Mouse (Mus musculus): ENCODE results near the gene Sez6l2. TPM values are rescaled to one million over a fixed set of nuclear protein-coding genes. Genes with fewer than 3 reads are reported as not detected.
A peak's percentile ranks its signal among the peaks of the same experiment; 100 is the strongest.

Sez6l2 gene
- polyA plus RNA-seq, 1 experiment = 2.6 TPM

DNA sequence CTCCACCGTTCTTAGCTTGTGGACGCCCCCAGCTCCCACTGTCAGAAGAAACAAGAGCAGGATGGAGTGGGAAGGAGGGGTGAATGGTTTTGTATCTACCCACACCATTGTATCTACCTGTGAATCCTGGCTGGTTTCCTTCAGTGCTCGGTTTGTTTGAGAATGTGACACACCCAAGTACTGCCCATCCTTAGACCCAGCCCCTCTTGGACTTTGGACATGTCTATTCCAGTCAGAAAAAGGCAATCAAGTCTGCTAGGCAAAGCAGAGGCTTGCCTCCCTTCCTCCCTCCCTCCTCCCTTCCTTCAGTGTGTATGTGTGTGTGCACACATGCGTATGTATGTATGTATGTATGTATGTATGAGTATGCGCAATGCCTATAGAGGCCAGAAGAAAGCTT is 53.3 kb downstream of the Sez6l2 start:
- peaks cover 22% of the 10 kb centered on the region for H3K4me1 ChIP-seq (ENCODE audit: control insufficient read depth, insufficient read depth, low read length)
- no peak overlapping the region for H3K4me3 ChIP-seq (ENCODE audit: insufficient read depth, low read length)
- no peak overlapping the region for H3K27ac ChIP-seq (ENCODE audit: insufficient read depth, low read depth, low read length)
- TF ChIP-seq CTCF (IDR thresholded peaks at IDR 0.05; ENCODE audit: low read depth, low read length) (no peak), POLR2A (IDR thresholded peaks at IDR 0.05; ENCODE audit: borderline replicate concordance, low read depth, low read length) (no peak)

DNA sequence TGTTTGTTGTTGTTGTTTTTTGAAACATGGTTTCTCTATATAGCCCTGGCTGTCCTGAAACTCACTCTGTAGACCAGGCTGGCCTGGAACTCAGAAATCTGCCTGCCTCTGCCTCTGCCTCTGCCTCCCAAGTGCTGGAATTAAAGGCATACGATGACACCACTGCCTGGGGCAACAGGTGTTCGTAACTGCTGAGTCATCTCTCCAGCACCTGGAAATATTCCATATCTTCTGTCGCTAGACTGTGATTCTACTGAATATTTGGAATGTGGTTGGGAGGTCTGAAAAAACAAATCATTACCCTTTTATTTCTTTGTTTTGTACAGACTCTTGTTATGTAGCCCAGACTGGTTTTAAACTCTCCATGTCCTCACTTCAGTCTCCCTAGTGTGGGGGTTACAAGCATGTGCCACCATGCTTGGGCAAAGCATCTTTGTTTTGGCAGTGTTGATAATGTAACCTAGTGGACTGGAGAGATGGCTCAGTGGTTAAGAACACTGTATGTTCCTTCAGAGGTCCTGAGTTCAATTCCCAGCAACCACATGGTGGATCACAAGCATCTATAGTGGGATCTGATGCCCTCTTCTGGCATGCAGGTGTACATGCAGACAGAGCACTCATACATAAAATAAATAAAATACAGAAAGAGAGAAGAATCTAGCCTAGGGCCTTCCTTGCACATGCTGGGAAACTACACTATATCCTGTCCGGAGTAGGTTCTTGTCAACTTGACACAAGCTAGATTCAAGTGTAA is 53.9 kb downstream of the Sez6l2 start:
- Histone ChIP-seq H3K4me1 (ENCODE audit: control insufficient read depth, insufficient read depth, low read length) (peaks cover 26% of the 10 kb centered on the region), H3K4me3 (ENCODE audit: insufficient read depth, low read length) (no peak overlapping the region), H3K27ac (ENCODE audit: insufficient read depth, low read depth, low read length) (no peak overlapping the region)
- TF ChIP-seq POLR2A (IDR thresholded peaks at IDR 0.05; ENCODE audit: borderline replicate concordance, low read depth, low read length) (no peak), CTCF (IDR thresholded peaks at IDR 0.05; ENCODE audit: low read depth, low read length) (no peak)

DNA sequence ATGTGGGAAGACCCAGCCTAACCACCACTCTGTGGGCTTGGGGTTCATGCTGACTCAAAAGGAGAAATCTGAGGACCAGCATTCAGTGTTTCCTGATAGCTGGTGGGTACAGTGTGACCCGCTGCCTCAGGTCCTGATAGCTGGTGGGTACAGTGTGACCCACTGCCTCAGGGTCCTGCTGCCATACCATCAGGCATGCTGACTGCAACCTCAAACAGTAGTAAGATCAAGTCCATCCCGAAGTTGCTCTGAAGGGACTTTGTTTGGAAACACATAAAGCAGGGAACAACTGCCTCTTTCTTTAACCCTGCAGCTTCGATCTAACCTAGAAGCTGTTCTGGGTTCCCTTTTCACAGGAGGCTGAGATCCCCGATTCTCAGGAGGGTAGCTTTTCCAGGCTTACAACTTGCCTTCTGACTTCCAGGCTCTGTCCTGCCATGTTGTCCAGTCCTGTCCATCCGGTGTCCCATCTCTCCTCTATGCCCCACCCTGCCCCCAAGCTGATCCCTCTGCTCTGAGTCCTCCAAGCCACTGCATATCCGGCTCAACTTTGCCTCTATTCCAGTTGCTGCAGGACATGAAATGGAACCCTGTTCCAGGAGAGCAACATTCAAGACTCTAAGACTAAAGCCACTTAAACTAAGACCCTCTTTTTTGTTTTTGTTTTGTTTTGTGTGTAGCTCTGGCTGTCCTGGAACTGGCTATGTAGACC is 57.1 kb downstream of the Sez6l2 start:
- peaks cover 57% of the 10 kb centered on the region for H3K4me1 ChIP-seq (ENCODE audit: control insufficient read depth, insufficient read depth, low read length)
- TF ChIP-seq CTCF (IDR thresholded peaks at IDR 0.05; ENCODE audit: low read depth, low read length) (no peak), POLR2A (IDR thresholded peaks at IDR 0.05; ENCODE audit: borderline replicate concordance, low read depth, low read length) (no peak)
- H3K4me3 ChIP-seq (ENCODE audit: insufficient read depth, low read length) = no peak overlapping the region
- peak overlapping the region; percentile 91 for H3K27ac ChIP-seq (ENCODE audit: insufficient read depth, low read depth, low read length)

DNA sequence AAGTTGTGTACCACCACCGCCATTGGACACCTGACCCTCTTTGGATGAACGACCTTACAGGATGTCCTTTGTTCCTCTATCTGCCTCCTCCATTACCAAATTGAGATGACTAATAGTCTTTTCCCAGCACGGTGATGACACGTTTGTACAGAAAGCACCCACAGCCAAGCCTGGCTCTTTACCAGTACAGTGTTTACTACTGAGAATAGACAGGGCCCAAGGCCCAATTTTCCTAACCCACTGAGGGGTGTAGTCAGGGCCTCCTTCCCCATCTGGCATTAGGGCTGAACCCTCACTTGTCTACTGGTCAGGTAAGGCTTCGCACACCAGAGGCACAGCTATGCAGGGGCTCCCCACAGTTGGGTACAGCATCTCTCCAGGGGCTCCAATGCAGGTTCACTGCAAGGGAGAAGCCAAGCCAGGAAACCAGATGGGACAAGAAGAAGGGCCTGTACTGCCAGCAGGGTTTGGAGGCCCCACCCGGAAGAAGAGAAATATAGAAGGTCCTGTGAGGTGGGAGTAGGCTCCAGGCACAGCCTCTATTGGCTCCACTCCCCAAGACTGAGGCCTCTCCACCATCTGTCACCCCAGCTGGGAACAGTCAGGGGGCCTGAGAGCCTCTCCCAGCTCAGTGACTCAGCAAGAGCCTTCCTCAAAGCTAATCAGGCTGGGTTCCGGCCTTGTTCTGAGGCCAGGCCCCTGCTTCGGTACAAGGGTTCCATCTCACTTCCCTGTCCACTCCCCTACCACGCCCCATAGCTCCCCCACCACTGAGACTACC is 58.1 kb downstream of the Sez6l2 start:
- TF ChIP-seq POLR2A (IDR thresholded peaks at IDR 0.05; ENCODE audit: borderline replicate concordance, low read depth, low read length) = no peak
- no peak for TF ChIP-seq CTCF (IDR thresholded peaks at IDR 0.05; ENCODE audit: low read depth, low read length)
- peaks cover 59% of the 10 kb centered on the region for H3K4me1 ChIP-seq (ENCODE audit: control insufficient read depth, insufficient read depth, low read length)
- peak overlapping the region; percentile 18; the same call in 1 of the 2 replicates for H3K4me3 ChIP-seq (ENCODE audit: insufficient read depth, low read length)
- H3K27ac ChIP-seq (ENCODE audit: insufficient read depth, low read depth, low read length) = peak overlapping the region; percentile 91

DNA sequence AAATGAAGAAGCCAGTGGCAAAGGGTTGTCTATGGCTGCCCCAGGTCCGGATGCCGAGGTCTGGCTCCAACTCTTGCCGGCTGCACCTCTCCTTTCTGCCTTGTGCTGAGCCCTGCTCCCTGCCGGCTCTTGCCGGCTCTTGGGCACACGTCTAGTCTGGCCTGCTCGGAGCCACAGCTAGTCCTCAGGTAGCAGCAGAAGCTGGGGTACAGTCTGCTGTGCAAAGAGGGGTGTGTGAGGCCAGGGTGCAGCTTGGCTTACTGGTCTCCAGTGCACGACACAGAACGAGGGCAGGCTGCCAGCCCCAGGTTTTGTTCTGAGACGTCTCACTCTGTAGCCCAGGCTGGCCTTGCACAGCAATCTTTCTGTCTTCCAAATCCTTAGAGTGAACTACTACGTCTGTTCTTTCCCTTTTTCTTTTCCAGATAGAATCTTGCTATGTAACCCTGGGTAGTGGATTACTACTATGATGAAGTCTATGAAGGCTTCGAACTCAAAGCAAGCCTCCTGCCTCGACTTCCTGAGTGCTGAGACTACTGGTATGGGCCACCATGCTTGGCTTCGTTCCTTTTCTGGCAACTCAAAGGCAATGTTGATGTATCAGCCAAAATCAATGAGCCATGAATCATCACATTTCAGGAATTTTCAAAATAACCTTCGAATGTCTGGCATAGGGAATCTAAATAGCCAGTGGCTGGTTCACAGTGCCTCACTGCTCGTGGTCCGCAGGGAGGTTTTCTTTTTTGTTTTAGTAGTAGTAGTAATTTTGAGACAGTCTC is 59.1 kb downstream of the Sez6l2 start:
- Histone ChIP-seq H3K27ac (ENCODE audit: insufficient read depth, low read depth, low read length) (peak overlapping the region; percentile 91), H3K4me1 (ENCODE audit: control insufficient read depth, insufficient read depth, low read length) (peaks cover 60% of the 10 kb centered on the region), H3K4me3 (ENCODE audit: insufficient read depth, low read length) (no peak overlapping the region)
- TF ChIP-seq POLR2A (IDR thresholded peaks at IDR 0.05; ENCODE audit: borderline replicate concordance, low read depth, low read length) (no peak), CTCF (IDR thresholded peaks at IDR 0.05; ENCODE audit: low read depth, low read length) (no peak)

DNA sequence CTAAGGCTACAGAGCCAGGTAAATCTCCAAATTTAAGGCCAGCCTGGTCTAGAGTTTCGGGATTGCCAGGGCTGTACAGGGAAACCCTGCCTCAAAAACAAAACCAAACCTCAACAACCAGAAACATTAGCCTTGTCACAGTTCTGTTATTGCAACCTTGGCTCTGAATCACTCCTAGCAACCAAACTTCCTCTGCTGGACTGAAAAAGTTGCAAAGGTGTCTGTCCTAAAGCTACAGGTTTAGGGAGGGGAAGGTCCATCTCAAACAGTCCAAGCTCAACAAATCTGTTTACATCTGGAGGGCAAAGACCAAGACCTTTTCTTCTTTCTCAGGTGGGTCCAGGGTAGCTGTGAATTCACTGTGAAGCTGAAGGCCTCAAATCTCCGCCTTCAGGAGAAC is 60.7 kb downstream of the Sez6l2 start:
- H3K4me1 ChIP-seq (ENCODE audit: control insufficient read depth, insufficient read depth, low read length) = peaks cover 69% of the 10 kb centered on the region
- peak overlapping the region; percentile 13; the same call in 1 of the 2 replicates for H3K27ac ChIP-seq (ENCODE audit: insufficient read depth, low read depth, low read length)
- TF ChIP-seq CTCF (IDR thresholded peaks at IDR 0.05; ENCODE audit: low read depth, low read length) (no peak), POLR2A (IDR thresholded peaks at IDR 0.05; ENCODE audit: borderline replicate concordance, low read depth, low read length) (no peak)

DNA sequence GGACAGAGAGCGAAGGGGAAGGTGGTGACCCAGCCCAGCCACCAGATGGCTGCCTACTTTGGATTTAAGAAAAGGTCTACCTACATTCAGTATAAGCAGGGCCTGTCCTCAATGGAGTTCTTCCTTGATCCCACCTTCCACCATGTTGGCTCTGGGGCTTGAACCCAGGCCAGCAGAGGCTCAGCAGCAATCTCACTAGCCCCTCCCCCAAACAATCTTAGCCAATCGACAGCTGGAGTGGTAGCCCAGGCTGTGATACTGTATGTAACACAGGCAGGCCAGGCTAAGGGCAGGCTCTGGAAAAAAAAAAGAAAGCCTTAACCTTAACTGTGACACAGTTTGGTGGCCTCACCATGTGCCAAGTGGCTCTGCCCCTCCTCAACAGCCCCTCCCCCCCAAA is 61.4 kb downstream of the Sez6l2 start:
- Histone ChIP-seq H3K4me1 (ENCODE audit: control insufficient read depth, insufficient read depth, low read length) (peaks cover 69% of the 10 kb centered on the region), H3K4me3 (ENCODE audit: insufficient read depth, low read length) (no peak overlapping the region), H3K27ac (ENCODE audit: insufficient read depth, low read depth, low read length) (no peak overlapping the region)
- TF ChIP-seq POLR2A (IDR thresholded peaks at IDR 0.05; ENCODE audit: borderline replicate concordance, low read depth, low read length) (no peak), CTCF (IDR thresholded peaks at IDR 0.05; ENCODE audit: low read depth, low read length) (peak; percentile 13; the same call in 1 of the 2 replicates)

More for the DNA sequence above, 60.7 kb downstream of the Sez6l2 start:
- H3K4me3 ChIP-seq (ENCODE audit: insufficient read depth, low read length) = no peak overlapping the region

DNA sequence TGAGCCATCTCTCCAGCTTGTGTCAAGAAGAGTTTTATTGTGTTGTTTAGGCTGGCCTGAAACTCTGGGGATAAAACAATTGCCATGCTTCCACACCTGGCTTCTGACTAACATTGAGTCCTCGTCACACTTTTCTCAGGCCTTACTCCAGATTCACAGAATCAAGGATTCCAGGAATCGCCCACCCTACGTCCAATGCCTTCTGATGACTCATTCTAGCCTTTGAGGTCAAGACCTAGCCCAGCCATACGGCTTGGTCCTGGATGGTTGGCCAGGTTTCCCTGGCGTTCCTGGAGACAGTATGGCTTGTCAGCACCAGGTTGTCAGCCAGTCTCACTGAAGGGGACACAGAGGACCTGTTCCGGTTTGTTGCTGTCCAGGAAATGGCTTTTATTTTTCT is 62.0 kb downstream of the Sez6l2 start:
- Histone ChIP-seq H3K27ac (ENCODE audit: insufficient read depth, low read depth, low read length) (no peak overlapping the region), H3K4me1 (ENCODE audit: control insufficient read depth, insufficient read depth, low read length) (peaks cover 67% of the 10 kb centered on the region), H3K4me3 (ENCODE audit: insufficient read depth, low read length) (no peak overlapping the region)
- TF ChIP-seq POLR2A (IDR thresholded peaks at IDR 0.05; ENCODE audit: borderline replicate concordance, low read depth, low read length) (no peak), CTCF (IDR thresholded peaks at IDR 0.05; ENCODE audit: low read depth, low read length) (no peak)

DNA sequence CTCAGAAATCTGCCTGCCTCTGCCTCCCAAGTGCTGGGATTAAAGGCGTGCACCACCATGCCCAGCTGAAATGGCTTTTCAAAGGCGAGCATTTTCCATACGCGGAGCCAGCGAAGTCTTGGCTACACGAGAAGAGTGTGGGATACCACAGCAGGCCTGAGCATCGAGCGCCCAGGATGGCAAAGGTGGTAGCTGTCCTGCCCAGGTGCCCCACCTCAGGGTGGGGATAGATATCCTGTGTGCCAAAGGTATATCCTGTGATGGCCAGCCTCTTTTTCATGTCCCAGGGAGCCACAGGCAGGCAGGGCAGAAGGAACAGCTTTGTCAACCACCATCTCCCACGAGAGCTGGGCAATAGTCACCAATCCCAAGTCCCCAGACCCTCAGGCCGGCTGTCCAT is 62.5 kb downstream of the Sez6l2 start:
- Histone ChIP-seq H3K4me3 (ENCODE audit: insufficient read depth, low read length) (peak overlapping the region; percentile 95), H3K4me1 (ENCODE audit: control insufficient read depth, insufficient read depth, low read length) (peaks cover 62% of the 10 kb centered on the region), H3K27ac (ENCODE audit: insufficient read depth, low read depth, low read length) (no peak overlapping the region)
- no peak for TF ChIP-seq POLR2A (IDR thresholded peaks at IDR 0.05; ENCODE audit: borderline replicate concordance, low read depth, low read length)
- TF ChIP-seq CTCF (IDR thresholded peaks at IDR 0.05; ENCODE audit: low read depth, low read length) = no peak
